Mouse (Mus musculus): Measurements from ENCODE around the gene Sult6b1. TPM values are rescaled to one million over a fixed set of nuclear protein-coding genes. Genes with fewer than 3 reads are reported as not detected.

Gene Sult6b1
- not detected for total RNA-seq (2023)

GRCm38 (mm10) chr17:78906892-78907291 is at the start of gene Sult6b1:
TSS of gene Sult6b1 (minus strand) at chr17:78906992.

DNA sequence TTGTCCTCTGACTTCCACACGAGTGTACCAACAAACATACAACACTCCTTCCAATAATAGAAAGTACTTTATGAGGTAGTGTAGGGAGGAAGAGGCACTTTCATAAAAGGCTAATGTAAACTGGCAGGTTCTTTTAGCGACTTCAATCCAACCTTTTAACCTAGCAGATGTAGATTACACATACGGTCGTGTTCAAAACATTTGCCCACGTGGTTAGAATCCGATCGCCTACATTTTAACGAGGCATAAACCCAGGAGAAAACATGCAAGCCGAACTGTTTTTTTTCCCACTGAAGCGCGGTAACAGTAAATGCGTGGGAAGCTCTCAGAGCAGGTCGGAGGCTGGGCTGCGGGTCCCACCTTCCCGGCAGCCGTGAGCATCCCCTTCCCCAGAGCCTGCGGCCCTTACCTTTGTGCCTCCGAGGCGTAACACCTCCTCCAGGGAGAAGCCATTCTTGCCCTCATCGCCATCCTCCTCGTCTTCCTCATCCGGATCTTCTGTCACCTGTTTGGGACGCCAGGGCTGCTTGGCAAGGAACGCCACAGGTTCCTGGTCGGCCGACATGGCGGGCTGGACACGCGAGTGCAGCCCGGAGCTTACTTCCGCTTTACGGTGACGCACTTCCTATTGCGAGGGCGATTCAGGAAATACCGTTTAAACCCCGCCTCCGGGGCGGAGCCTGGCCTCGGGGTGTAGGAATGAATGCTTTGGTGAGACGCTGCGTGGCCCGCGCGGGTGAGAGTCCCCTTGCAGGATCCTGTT is 29.9 kb upstream of the Sult6b1 start, which contains the start of the genes Cebpz and Ndufaf7:
Cebpz (minus strand) TSS at position 601 of the 763 bp plus-strand sequence.
Ndufaf7 (plus strand) TSS at position 671 of the 763 bp plus-strand sequence.

GRCm38 (mm10) chr17:78916369-78916813 is 9.6 kb upstream of the Sult6b1 start, which contains the start of gene Cebpzos:
TSS of gene Cebpzos (plus strand) at chr17:78916500.

GRCm38 (mm10) chr17:78882401-78883112 is 24.2 kb downstream of the Sult6b1 start, which contains the start of gene Eif2ak2:
TSS of gene Eif2ak2 (minus strand) at chr17:78882573.

DNA sequence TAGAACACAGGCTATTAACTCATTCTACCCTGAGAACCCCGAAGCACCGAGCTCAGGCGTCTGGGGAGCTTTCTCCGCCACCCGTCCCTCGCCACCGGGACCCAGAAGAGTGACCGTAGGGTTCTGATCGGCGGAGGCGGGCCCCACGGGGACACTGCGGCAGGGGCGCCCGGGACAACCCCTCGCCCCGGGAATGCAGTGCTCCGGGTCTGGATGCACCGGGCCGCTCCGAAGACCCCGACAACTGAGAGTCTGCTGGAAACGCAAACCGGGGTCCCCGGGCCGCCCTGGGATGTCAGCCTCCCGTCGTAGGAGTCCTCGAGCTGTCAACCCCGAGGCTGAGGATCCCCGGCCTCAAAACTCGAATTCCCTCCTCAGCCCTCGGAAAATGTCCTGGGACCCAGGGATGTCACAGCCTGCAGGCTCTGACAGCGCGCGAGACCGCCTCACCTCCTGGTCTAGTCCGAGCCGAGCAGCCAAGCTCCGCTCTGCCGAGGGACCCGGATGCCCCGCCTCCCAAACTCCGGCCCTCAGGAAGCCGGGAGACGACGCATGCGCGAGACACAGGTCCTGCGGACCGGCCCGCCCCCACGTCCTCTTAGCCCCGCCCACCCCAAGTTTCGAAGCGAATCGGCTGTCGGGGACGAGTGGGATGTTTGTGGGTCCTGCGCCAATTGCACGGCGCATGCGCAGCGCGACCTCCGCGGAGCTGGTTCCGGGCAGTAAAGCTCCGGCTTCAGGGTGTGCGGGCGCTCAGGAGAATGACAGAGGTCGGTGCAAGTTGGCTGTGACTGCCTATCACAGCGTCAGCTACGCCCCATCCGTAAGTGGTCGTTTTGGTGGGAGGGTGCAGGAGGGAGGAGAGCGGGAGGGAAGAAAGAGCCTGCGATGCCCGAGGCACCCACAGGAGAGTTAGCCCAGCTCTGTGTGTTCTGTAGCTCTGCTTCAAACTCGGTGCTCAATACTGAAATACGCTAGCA is 71.6 kb downstream of the Sult6b1 start, which contains the start of the genes Heatr5b and Gpatch11:
Heatr5b (minus strand) TSS at position 509 of the 980 bp plus-strand sequence.
Gpatch11 (plus strand) TSS at position 712 of the 980 bp plus-strand sequence.

Other genes with a start within 250 kb of the Sult6b1 start
- 10 to 100 TPM; 28.5 to 34.5 TPM for gene Strn, start 169.8 kb downstream of the Sult6b1 start, total RNA-seq (2023)
- 10 to 100 TPM; 26.0 to 28.2 TPM for gene Heatr5b, start 71.6 kb downstream of the Sult6b1 start, total RNA-seq (2023)
- 10 to 100 TPM; 17.6 to 20.0 TPM for gene Gpatch11, start 71.4 kb downstream of the Sult6b1 start, total RNA-seq (2023)
- 10 to 100 TPM; 42.5 to 47.4 TPM for gene Eif2ak2, start 24.4 kb downstream of the Sult6b1 start, total RNA-seq (2023)
- gene Cebpzos, start 9.5 kb upstream of the Sult6b1 start, total RNA-seq (2023): 10 to 100 TPM in 1 of 2 experiments, 1 to 10 TPM in 1; 6.3 to 11.7 TPM
- gene Cebpz, start 30.1 kb upstream of the Sult6b1 start, total RNA-seq (2023): 10 to 100 TPM; 74.5 to 81.3 TPM
- 10 to 100 TPM; 38.0 to 39.9 TPM for gene Ndufaf7, start 30.1 kb upstream of the Sult6b1 start, total RNA-seq (2023)
- 10 to 100 TPM; 68.7 to 69.3 TPM for gene Prkd3, start 113.8 kb upstream of the Sult6b1 start, total RNA-seq (2023)
- gene Qpct, start 144.9 kb upstream of the Sult6b1 start, total RNA-seq (2023): 1 to 10 TPM; 5.6 to 6.9 TPM